Mouse (Mus musculus): ENCODE data around the gene Cacna1c.
"Not testable (repeated sequence)": the region's sequence is repeated elsewhere in the genome, so short reads cannot be mapped to it uniquely, and the experiment has no call there.

Gene Cacna1c

GRCm38 (mm10) chr6:119206006-119206405 is 9.8 kb upstream of the Cacna1c start:
- DNase-seq, result not testable (repeated sequence)

- DNase-seq, result no peak
Measured at GRCm38 (mm10) chr6:119204915-119205314, 8.7 kb upstream of the Cacna1c start.

GRCm38 (mm10) chr6:119204286-119204685 is 8.1 kb upstream of the Cacna1c start:
- no peak for DNase-seq

- no peak for DNase-seq
Measured at GRCm38 (mm10) chr6:119201575-119201974, 5.4 kb upstream of the Cacna1c start.

- DNase-seq, result no peak
Measured at GRCm38 (mm10) chr6:119200362-119200761, 4.1 kb upstream of the Cacna1c start.

GRCm38 (mm10) chr6:119199274-119199879 is 3.2 kb upstream of the Cacna1c start:
- no peak for DNase-seq

GRCm38 (mm10) chr6:119198534-119199273 is 2.5 kb upstream of the Cacna1c start:
- no peak for DNase-seq

- DNase-seq, result no peak
Measured at GRCm38 (mm10) chr6:119194601-119195000, 1.6 kb downstream of the Cacna1c start.

- no peak for DNase-seq
Measured at GRCm38 (mm10) chr6:119194161-119194560, 2.1 kb downstream of the Cacna1c start.

- no peak for DNase-seq
Measured at GRCm38 (mm10) chr6:119193571-119194154, 2.6 kb downstream of the Cacna1c start.

GRCm38 (mm10) chr6:119191478-119191877 is 4.7 kb downstream of the Cacna1c start:
- DNase-seq, result no peak

GRCm38 (mm10) chr6:119187631-119188030 is 8.6 kb downstream of the Cacna1c start:
- DNase-seq, result no peak

GRCm38 (mm10) chr6:119186658-119187057 is 9.6 kb downstream of the Cacna1c start:
- DNase-seq, result no peak

GRCm38 (mm10) chr6:119183781-119184180 is 12.4 kb downstream of the Cacna1c start:
- DNase-seq, result no peak

- DNase-seq, result no peak
Measured at GRCm38 (mm10) chr6:119182211-119182610, 14.0 kb downstream of the Cacna1c start.

GRCm38 (mm10) chr6:119180188-119180587 is 16.0 kb downstream of the Cacna1c start:
- no peak for DNase-seq

- no peak for DNase-seq
Measured at GRCm38 (mm10) chr6:119177101-119177500, 19.1 kb downstream of the Cacna1c start.

- DNase-seq, result no peak
Measured at GRCm38 (mm10) chr6:119176103-119176502, 20.1 kb downstream of the Cacna1c start.

GRCm38 (mm10) chr6:119175078-119175853 is 21.0 kb downstream of the Cacna1c start, which contains the start of gene Dcp1b:
Gene Dcp1b, plus strand, starts transcription at chr6:119175253.
- DNase-seq, result peak; percentile 88

- no peak for DNase-seq
Measured at GRCm38 (mm10) chr6:119174307-119175074, 21.7 kb downstream of the Cacna1c start.

- no peak for DNase-seq
Measured at GRCm38 (mm10) chr6:119165677-119166076, 30.5 kb downstream of the Cacna1c start.

GRCm38 (mm10) chr6:119145109-119145508 is 51.1 kb downstream of the Cacna1c start:
- DNase-seq, result no peak

Data from kidney, adult 18-20 months (tissue).